Mouse (Mus musculus): ENCODE data around the gene Wdr62. TPM values are rescaled to one million over a fixed set of nuclear protein-coding genes. Genes with fewer than 3 reads are reported as not detected.
A peak's percentile ranks its signal among the peaks of the same experiment; 100 is the strongest.

Wdr62 gene
- polyA plus RNA-seq, 1 experiment from 2014 or later: 3.1 TPM

- peak; percentile 76 for DNase-seq
- Histone ChIP-seq H3K27me3 (ENCODE audit: insufficient read depth, low read length) (no peaks in the 10 kb centered on the region), H3K4me1 (ENCODE audit: insufficient read depth) (peaks cover 8% of the 10 kb centered on the region; the same call in 1 of the 2 replicates), H3K4me2 (ENCODE audit: low read depth, low read length) (peak overlapping the region; percentile 88), H3K36me3 (replicated peaks; ENCODE audit: insufficient read depth, low read length) (0 out of 2 replicates have a peak, but pooled peaks cover 3% of the 10 kb centered on the region), H3K27ac (ENCODE audit: low read depth) (peak overlapping the region; percentile 93), H3K9ac (replicated peaks) (peak overlapping the region; percentile 68), H3K9me3 (ENCODE audit: low read length) (no peaks in the 10 kb centered on the region), H3K4me3 (ENCODE audit: low read depth, low read length) (peak overlapping the region; percentile 63)
- WGBS (ENCODE audit: insufficient replicate concordance): 8% methylated on average over 24 of the region's 24 CpGs
- ATAC-seq: peak; percentile 33
- TF ChIP-seq CTCF (IDR thresholded peaks at IDR 0.05; ENCODE audit: low read depth) (peak; percentile 75), EP300 (IDR thresholded peaks at IDR 0.05; ENCODE audit: low read depth) (no peak)
Measured at GRCm38 (mm10) chr7:30232631-30233148, 47.5 kb downstream of the Wdr62 start.

- no peak for TF ChIP-seq EP300 (IDR thresholded peaks at IDR 0.05; ENCODE audit: low read depth)
- no peak for TF ChIP-seq CTCF (IDR thresholded peaks at IDR 0.05; ENCODE audit: low read depth)
- ATAC-seq (peak; percentile 94), DNase-seq (peak; percentile 95)
- peak within 1 kb of the TSS; percentile 88 for H3K4me2 ChIP-seq (ENCODE audit: low read depth, low read length)
- no peaks in the 10 kb centered on the region for H3K27me3 ChIP-seq (ENCODE audit: insufficient read depth, low read length)
- WGBS (ENCODE audit: insufficient replicate concordance): under 1% methylated on average over 65 of the region's 67 CpGs
- peak within 1 kb of the TSS; percentile 63 for H3K4me3 ChIP-seq (ENCODE audit: low read depth, low read length)
- H3K9ac ChIP-seq (replicated peaks): peak within 1 kb of the TSS; percentile 68
- H3K9me3 ChIP-seq (ENCODE audit: low read length): no peaks in the 10 kb centered on the region
- peak within 1 kb of the TSS; percentile 93 for H3K27ac ChIP-seq (ENCODE audit: low read depth)
- H3K36me3 ChIP-seq (replicated peaks; ENCODE audit: insufficient read depth, low read length): 0 out of 2 replicates have a peak, but pooled peaks cover 5% of the 10 kb centered on the region
- peaks cover 8% of the 10 kb centered on the region; the same call in 1 of the 2 replicates for H3K4me1 ChIP-seq (ENCODE audit: insufficient read depth)
Measured at GRCm38 (mm10) chr7:30231669-30232454, 48.4 kb downstream of the Wdr62 start, which contains the start of the genes Polr2i and Tbcb. Polr2i (plus strand) TSS chr7:30231948. Tbcb (minus strand) TSS chr7:30232272.

- Histone ChIP-seq H3K4me1 (ENCODE audit: insufficient read depth) (peaks cover 8% of the 10 kb centered on the region; the same call in 1 of the 2 replicates), H3K4me2 (ENCODE audit: low read depth, low read length) (peak overlapping the region; percentile 88), H3K9ac (replicated peaks) (peak overlapping the region; percentile 68), H3K27me3 (ENCODE audit: insufficient read depth, low read length) (no peaks in the 10 kb centered on the region), H3K36me3 (replicated peaks; ENCODE audit: insufficient read depth, low read length) (peaks cover 9% of the 10 kb centered on the region; the same call in 1 of the 2 replicates), H3K27ac (ENCODE audit: low read depth) (peak overlapping the region; percentile 93; the same call in 1 of the 2 replicates), H3K4me3 (ENCODE audit: low read depth, low read length) (peak overlapping the region; percentile 63), H3K9me3 (ENCODE audit: low read length) (no peaks in the 10 kb centered on the region)
- ATAC-seq (no peak), DNase-seq (no peak)
- TF ChIP-seq EP300 (IDR thresholded peaks at IDR 0.05; ENCODE audit: low read depth): no peak
- TF ChIP-seq CTCF (IDR thresholded peaks at IDR 0.05; ENCODE audit: low read depth): no peak
- WGBS (ENCODE audit: insufficient replicate concordance): 2% methylated on average over 16 of the region's 16 CpGs
Measured at GRCm38 (mm10) chr7:30231328-30231668, 48.9 kb downstream of the Wdr62 start.

GRCm38 (mm10) chr7:30224206-30224605, 56.0 kb downstream of the Wdr62 start:
- H3K36me3 ChIP-seq (replicated peaks; ENCODE audit: insufficient read depth, low read length): peaks cover 13% of the 10 kb centered on the region
- no peak overlapping the region for H3K9ac ChIP-seq (replicated peaks)
- H3K27me3 ChIP-seq (ENCODE audit: insufficient read depth, low read length): no peaks in the 10 kb centered on the region
- H3K4me3 ChIP-seq (ENCODE audit: low read depth, low read length): no peak overlapping the region
- H3K4me1 ChIP-seq (ENCODE audit: insufficient read depth): peaks cover 13% of the 10 kb centered on the region; the same call in 1 of the 2 replicates
- no peak for ATAC-seq
- H3K9me3 ChIP-seq (ENCODE audit: low read length): no peaks in the 10 kb centered on the region
- TF ChIP-seq EP300 (IDR thresholded peaks at IDR 0.05; ENCODE audit: low read depth): no peak
- no peak for TF ChIP-seq CTCF (IDR thresholded peaks at IDR 0.05; ENCODE audit: low read depth)
- H3K27ac ChIP-seq (ENCODE audit: low read depth): no peak overlapping the region
- WGBS (ENCODE audit: insufficient replicate concordance): 87% methylated on average over 12 of the region's 12 CpGs
- no peak overlapping the region for H3K4me2 ChIP-seq (ENCODE audit: low read depth, low read length)
- DNase-seq: no peak

- no peak overlapping the region for H3K4me2 ChIP-seq (ENCODE audit: low read depth, low read length)
- no peak overlapping the region for H3K9ac ChIP-seq (replicated peaks)
- no peak overlapping the region for H3K27ac ChIP-seq (ENCODE audit: low read depth)
- DNase-seq (no peak), ATAC-seq (no peak)
- H3K36me3 ChIP-seq (replicated peaks; ENCODE audit: insufficient read depth, low read length): peaks cover 13% of the 10 kb centered on the region
- TF ChIP-seq EP300 (IDR thresholded peaks at IDR 0.05; ENCODE audit: low read depth): no peak
- TF ChIP-seq CTCF (IDR thresholded peaks at IDR 0.05; ENCODE audit: low read depth): no peak
- H3K27me3 ChIP-seq (ENCODE audit: insufficient read depth, low read length): no peaks in the 10 kb centered on the region
- WGBS (ENCODE audit: insufficient replicate concordance): 77% methylated on average over 5 of the region's 5 CpGs
- H3K4me3 ChIP-seq (ENCODE audit: low read depth, low read length): no peak overlapping the region
- no peaks in the 10 kb centered on the region for H3K9me3 ChIP-seq (ENCODE audit: low read length)
- H3K4me1 ChIP-seq (ENCODE audit: insufficient read depth): peaks cover 16% of the 10 kb centered on the region; the same call in 1 of the 2 replicates
Measured at GRCm38 (mm10) chr7:30222205-30222604, 58.0 kb downstream of the Wdr62 start.

- TF ChIP-seq CTCF (IDR thresholded peaks at IDR 0.05; ENCODE audit: low read depth) (no peak), EP300 (IDR thresholded peaks at IDR 0.05; ENCODE audit: low read depth) (no peak)
- H3K4me3 ChIP-seq (ENCODE audit: low read depth, low read length): no peak overlapping the region
Measured at GRCm38 (mm10) chr7:30221433-30221832, 58.8 kb downstream of the Wdr62 start.

More at GRCm38 (mm10) chr7:30221433-30221832, 58.8 kb downstream of the Wdr62 start:
- peaks cover 16% of the 10 kb centered on the region; the same call in 1 of the 2 replicates for H3K4me1 ChIP-seq (ENCODE audit: insufficient read depth)
- 81% methylated on average over 3 of the region's 3 CpGs for WGBS (ENCODE audit: insufficient replicate concordance)
- H3K4me2 ChIP-seq (ENCODE audit: low read depth, low read length): no peak overlapping the region
- DNase-seq: no peak
- H3K36me3 ChIP-seq (replicated peaks; ENCODE audit: insufficient read depth, low read length): peaks cover 9% of the 10 kb centered on the region
- no peak overlapping the region for H3K9ac ChIP-seq (replicated peaks)
- H3K27ac ChIP-seq (ENCODE audit: low read depth): no peak overlapping the region
- no peak for ATAC-seq
- H3K27me3 ChIP-seq (ENCODE audit: insufficient read depth, low read length): no peaks in the 10 kb centered on the region
- H3K9me3 ChIP-seq (ENCODE audit: low read length): no peaks in the 10 kb centered on the region
